Mouse (Mus musculus): ENCODE results near the gene Lman2l. TPM values are rescaled to one million over a fixed set of nuclear protein-coding genes. Genes with fewer than 3 reads are reported as not detected.

Gene Lman2l
- polyA plus RNA-seq, 1 experiment from 2014 or later, result 9.9 TPM

GRCm38 (mm10) chr1:36473211-36473780, 28.2 kb upstream of the Lman2l start:
- no peak overlapping the region for H3K9ac ChIP-seq (replicated peaks)
- DNase-seq, result no peak
- H3K4me1 ChIP-seq (ENCODE audit: insufficient read depth), result peaks cover 64% of the 10 kb centered on the region
- H3K27ac ChIP-seq (ENCODE audit: low read depth), result no peak overlapping the region
- H3K27me3 ChIP-seq (ENCODE audit: insufficient read depth, low read length), result peaks cover 8% of the 10 kb centered on the region; the same call in 1 of the 2 replicates
- peak overlapping the region; percentile 3; the same call in 1 of the 2 replicates for H3K4me3 ChIP-seq (ENCODE audit: low read depth, low read length)
- no peak for ATAC-seq
- WGBS (ENCODE audit: insufficient replicate concordance), result 51% methylated on average over 10 of the region's 10 CpGs
- no peaks in the 10 kb centered on the region for H3K9me3 ChIP-seq (ENCODE audit: low read length)
- TF ChIP-seq EP300 (IDR thresholded peaks at IDR 0.05; ENCODE audit: low read depth), result no peak
- no peak for TF ChIP-seq CTCF (IDR thresholded peaks at IDR 0.05; ENCODE audit: low read depth)
- H3K4me2 ChIP-seq (ENCODE audit: low read depth, low read length), result peak overlapping the region; percentile 96
- H3K36me3 ChIP-seq (replicated peaks; ENCODE audit: insufficient read depth, low read length), result no peaks in the 10 kb centered on the region

GRCm38 (mm10) chr1:36472106-36472440, 27.0 kb upstream of the Lman2l start:
- Histone ChIP-seq H3K4me2 (ENCODE audit: low read depth, low read length) (peak overlapping the region; percentile 96), H3K36me3 (replicated peaks; ENCODE audit: insufficient read depth, low read length) (no peaks in the 10 kb centered on the region), H3K9ac (replicated peaks) (peak overlapping the region; percentile 82), H3K27ac (ENCODE audit: low read depth) (no peak overlapping the region), H3K4me3 (ENCODE audit: low read depth, low read length) (peak overlapping the region; percentile 77), H3K27me3 (ENCODE audit: insufficient read depth, low read length) (peaks cover 8% of the 10 kb centered on the region; the same call in 1 of the 2 replicates), H3K9me3 (ENCODE audit: low read length) (no peaks in the 10 kb centered on the region), H3K4me1 (ENCODE audit: insufficient read depth) (peaks cover 64% of the 10 kb centered on the region)
- ATAC-seq (no peak; the same call in 1 of the 2 replicates), DNase-seq (no peak)
- 16% methylated on average over 18 of the region's 18 CpGs for WGBS (ENCODE audit: insufficient replicate concordance)
- TF ChIP-seq CTCF (IDR thresholded peaks at IDR 0.05; ENCODE audit: low read depth) (no peak), EP300 (IDR thresholded peaks at IDR 0.05; ENCODE audit: low read depth) (no peak)

GRCm38 (mm10) chr1:36471181-36472105, 26.4 kb upstream of the Lman2l start, which contains the start of gene Cnnm4:
Gene Cnnm4, plus strand, starts transcription at chr1:36471620.
- H3K4me2 ChIP-seq (ENCODE audit: low read depth, low read length), result peak within 1 kb of the TSS; percentile 96
- WGBS (ENCODE audit: insufficient replicate concordance), result under 1% methylated on average over 47 of the region's 98 CpGs
- H3K27ac ChIP-seq (ENCODE audit: low read depth), result peak within 1 kb of the TSS; percentile 92
- DNase-seq (peak; percentile 96), ATAC-seq (peak; percentile 92)
- H3K9me3 ChIP-seq (ENCODE audit: low read length), result no peaks in the 10 kb centered on the region
- no peaks in the 10 kb centered on the region for H3K36me3 ChIP-seq (replicated peaks; ENCODE audit: insufficient read depth, low read length)
- peak within 1 kb of the TSS; percentile 77 for H3K4me3 ChIP-seq (ENCODE audit: low read depth, low read length)
- peaks cover 8% of the 10 kb centered on the region; the same call in 1 of the 2 replicates for H3K27me3 ChIP-seq (ENCODE audit: insufficient read depth, low read length)
- peak within 1 kb of the TSS; percentile 82 for H3K9ac ChIP-seq (replicated peaks)
- TF ChIP-seq EP300 (IDR thresholded peaks at IDR 0.05; ENCODE audit: low read depth), result no peak
- peak; percentile 62 for TF ChIP-seq CTCF (IDR thresholded peaks at IDR 0.05; ENCODE audit: low read depth)
- H3K4me1 ChIP-seq (ENCODE audit: insufficient read depth), result peaks cover 60% of the 10 kb centered on the region

DNA sequence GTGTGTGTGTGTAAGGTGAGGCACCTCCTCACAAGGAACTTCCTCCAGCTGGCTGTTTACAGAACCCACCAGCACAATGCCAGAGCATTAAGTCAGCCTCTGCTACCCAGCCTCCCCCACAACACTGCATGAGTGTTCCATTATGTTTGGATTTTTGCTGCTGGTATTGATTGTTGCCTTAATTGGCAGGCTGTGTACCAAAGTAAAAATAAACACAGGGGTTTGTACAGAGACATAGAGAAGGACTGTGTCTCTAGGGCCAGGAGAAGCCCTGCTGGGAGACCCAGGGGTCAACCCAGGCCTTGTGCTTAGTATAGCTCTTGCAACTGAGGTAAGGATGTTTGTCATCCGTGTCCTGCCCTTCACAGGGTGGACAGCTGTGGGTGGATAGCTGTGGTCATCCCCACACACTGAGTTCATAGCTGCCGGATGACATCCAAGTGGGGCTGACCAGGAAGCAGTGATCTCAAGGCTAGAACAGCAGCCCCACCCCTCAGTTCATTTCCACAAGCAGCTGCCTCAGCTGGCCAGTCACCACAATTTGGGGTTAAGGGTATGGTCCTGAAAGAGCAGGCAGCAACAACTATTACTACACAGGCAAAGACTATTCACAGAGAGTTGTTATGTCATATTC, 24.9 kb upstream of the Lman2l start:
- Histone ChIP-seq H3K27ac (ENCODE audit: low read depth) (peak overlapping the region; percentile 53), H3K36me3 (replicated peaks; ENCODE audit: insufficient read depth, low read length) (no peaks in the 10 kb centered on the region), H3K4me2 (ENCODE audit: low read depth, low read length) (no peak overlapping the region), H3K4me3 (ENCODE audit: low read depth, low read length) (no peak overlapping the region), H3K9me3 (ENCODE audit: low read length) (no peaks in the 10 kb centered on the region), H3K27me3 (ENCODE audit: insufficient read depth, low read length) (peaks cover 8% of the 10 kb centered on the region; the same call in 1 of the 2 replicates), H3K9ac (replicated peaks) (no peak overlapping the region; the same call in 1 of the 2 replicates), H3K4me1 (ENCODE audit: insufficient read depth) (peaks cover 53% of the 10 kb centered on the region)
- 0 out of 2 replicates have a peak, but pooled peaks have one; percentile 4 for TF ChIP-seq EP300 (IDR thresholded peaks at IDR 0.05; ENCODE audit: low read depth)
- no peak for TF ChIP-seq CTCF (IDR thresholded peaks at IDR 0.05; ENCODE audit: low read depth)
- no peak for DNase-seq
- 56% methylated on average over 2 of the region's 2 CpGs for WGBS (ENCODE audit: insufficient replicate concordance)
- ATAC-seq, result peak; percentile 14; the same call in 1 of the 2 replicates

DNA sequence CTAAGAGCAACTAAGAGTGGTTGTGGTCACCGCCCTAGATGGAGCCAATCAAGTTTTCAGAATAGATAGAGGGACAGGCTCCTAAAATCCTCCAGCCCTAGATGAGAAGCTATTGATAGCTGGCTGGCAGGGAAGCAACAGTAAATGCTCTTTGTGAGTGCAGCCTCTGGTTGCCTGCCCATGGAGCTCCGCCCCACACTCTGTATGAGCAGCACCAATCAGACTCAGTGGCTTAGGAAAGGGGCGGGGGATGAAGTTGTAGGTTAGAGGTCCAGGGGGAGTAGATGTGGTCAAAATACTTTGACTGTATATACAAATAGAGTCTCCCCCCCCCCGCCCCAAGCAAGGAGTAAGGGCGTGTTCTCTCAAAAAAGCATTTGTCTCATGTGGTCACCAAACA, 22.4 kb upstream of the Lman2l start:
- H3K4me3 ChIP-seq (ENCODE audit: low read depth, low read length), result no peak overlapping the region
- no peaks in the 10 kb centered on the region for H3K36me3 ChIP-seq (replicated peaks; ENCODE audit: insufficient read depth, low read length)
- DNase-seq, result peak; percentile 30
- no peak for TF ChIP-seq CTCF (IDR thresholded peaks at IDR 0.05; ENCODE audit: low read depth)
- TF ChIP-seq EP300 (IDR thresholded peaks at IDR 0.05; ENCODE audit: low read depth), result no peak
- ATAC-seq, result no peak
- H3K9ac ChIP-seq (replicated peaks), result no peak overlapping the region
- 61% methylated on average over 5 of the region's 5 CpGs for WGBS (ENCODE audit: insufficient replicate concordance)
- no peak overlapping the region for H3K4me2 ChIP-seq (ENCODE audit: low read depth, low read length)
- H3K4me1 ChIP-seq (ENCODE audit: insufficient read depth), result peaks cover 37% of the 10 kb centered on the region
- peaks cover 5% of the 10 kb centered on the region; the same call in 1 of the 2 replicates for H3K27me3 ChIP-seq (ENCODE audit: insufficient read depth, low read length)
- no peaks in the 10 kb centered on the region for H3K9me3 ChIP-seq (ENCODE audit: low read length)
- no peak overlapping the region for H3K27ac ChIP-seq (ENCODE audit: low read depth)
